Mouse (Mus musculus) neural tube, embryonic 12.5 days (tissue): Measurements from ENCODE around the gene Sacm1l. TPM values are rescaled to one million over a fixed set of nuclear protein-coding genes. Genes with fewer than 3 reads are reported as not detected.

Experiments
- ATAC-seq: fragments of 200-750 bp; cut with Nextera tagmentation; 2 replicates; pipeline ENCODE4 v1.8.0; 2017; ENCODE audit warnings: low read depth, mild to moderate bottlenecking, moderate TSS enrichment, moderate library complexity; ENCODE audit not compliant: low FRiP score
- H3K27ac ChIP-seq: fragments of 300-500 bp; sonication (generic); 2 replicates; pipeline ENCODE4 v1.5.1; 2016
- H3K27me3 ChIP-seq: fragments of 300-500 bp; sonication (generic); replicated peaks from 2 replicates; pipeline ENCODE4 v1.6.1; 2016; ENCODE audit warnings: mild to moderate bottlenecking
- H3K36me3 ChIP-seq: fragments of 300-500 bp; sonication (generic); 2 replicates; pipeline ENCODE4 v1.6.1; 2016; ENCODE audit warnings: mild to moderate bottlenecking
- H3K4me1 ChIP-seq: fragments of 300-500 bp; sonication (generic); 2 replicates; pipeline ENCODE4 v1.6.1; 2016
- H3K4me2 ChIP-seq: fragments of 300-500 bp; sonication (generic); replicated peaks from 2 replicates; pipeline ENCODE4 v1.6.1; 2016; ENCODE audit warnings: mild to moderate bottlenecking
- H3K4me3 ChIP-seq: fragments of 300-500 bp; sonication (generic); 2 replicates; pipeline ENCODE4 v1.5.1; 2016
- H3K9ac ChIP-seq: fragments of 300-500 bp; sonication (generic); 2 replicates; pipeline ENCODE4 v1.6.1; 2016; ENCODE audit warnings: mild to moderate bottlenecking
- H3K9me3 ChIP-seq: fragments of 300-500 bp; sonication (generic); 2 replicates; pipeline ENCODE4 v1.6.1; 2016; ENCODE audit warnings: mild to moderate bottlenecking
- WGBS: fragments of 180-500 bp; shearing (Covaris S2); methylation state at CpG from one replicate; pipeline ENCODE4 v1.1.7; 2016; 5-methylcytosine and 5-hydroxymethylcytosine counted together
- polyA plus RNA-seq: library from polyadenylated mRNA; unstranded; fragments of >200 nt; fragmentation: Nextera tagmentation; extraction: Ambion mirVana; gene quantifications from 2 replicates; pipeline ENCODE4 v1.2.1, GENCODE M21; 2016

The Sacm1l gene
- 48.8 and 49.9 TPM in 2 replicates for polyA plus RNA-seq

DNA sequence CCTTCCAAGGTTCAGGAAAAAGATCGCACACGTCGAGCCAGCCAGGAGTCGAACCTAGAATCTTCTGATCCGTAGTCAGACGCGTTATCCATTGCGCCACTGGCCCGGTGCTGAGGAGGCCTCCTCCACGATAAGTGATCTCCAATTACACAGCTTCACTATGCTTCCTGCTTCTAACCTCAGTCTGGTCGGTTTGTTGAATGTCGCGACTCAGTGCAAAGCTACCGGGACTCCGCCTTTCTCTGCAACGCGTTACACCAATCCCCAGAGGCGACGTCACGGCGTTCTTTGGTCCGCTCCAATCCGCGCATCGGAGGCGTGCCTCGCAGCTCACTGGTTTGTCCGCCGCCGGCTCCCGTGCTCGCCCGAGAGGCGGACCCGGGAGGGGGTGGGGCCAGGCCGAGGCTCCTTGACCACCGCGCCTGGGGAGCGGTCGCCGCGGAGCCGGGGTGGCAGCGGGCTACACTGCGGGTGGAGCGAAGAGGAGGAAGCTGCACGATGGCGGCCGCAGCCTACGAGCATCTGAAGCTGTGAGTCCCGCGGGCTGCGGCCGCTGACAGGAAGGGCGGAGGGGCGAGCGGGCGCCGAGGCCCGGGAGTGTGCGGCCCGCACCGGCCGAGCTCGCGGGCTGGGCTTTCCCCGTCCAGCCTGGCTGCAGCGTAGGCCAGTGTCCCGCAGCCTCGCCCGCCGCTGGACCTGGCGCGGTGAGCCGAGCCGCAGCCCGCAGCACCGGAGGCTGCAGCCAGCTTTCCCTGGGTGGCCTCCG, at the start of gene Sacm1l:
Gene Sacm1l (plus strand): TSS at position 368 of the 766 bp plus-strand sequence.
- Histone ChIP-seq H3K27me3 (no peaks in the 10 kb centered on the region), H3K9me3 (no peaks in the 10 kb centered on the region), H3K27ac (peak within 1 kb of the TSS; percentile 87), H3K36me3 (no peaks in the 10 kb centered on the region), H3K4me2 (peak within 1 kb of the TSS; percentile 67), H3K4me1 (peaks cover 16% of the 10 kb centered on the region), H3K4me3 (peak within 1 kb of the TSS; percentile 96), H3K9ac (peak within 1 kb of the TSS; percentile 91)
- peak; percentile 99 for ATAC-seq
- WGBS, result under 1% methylated on average over 79 of the region's 79 CpGs

DNA sequence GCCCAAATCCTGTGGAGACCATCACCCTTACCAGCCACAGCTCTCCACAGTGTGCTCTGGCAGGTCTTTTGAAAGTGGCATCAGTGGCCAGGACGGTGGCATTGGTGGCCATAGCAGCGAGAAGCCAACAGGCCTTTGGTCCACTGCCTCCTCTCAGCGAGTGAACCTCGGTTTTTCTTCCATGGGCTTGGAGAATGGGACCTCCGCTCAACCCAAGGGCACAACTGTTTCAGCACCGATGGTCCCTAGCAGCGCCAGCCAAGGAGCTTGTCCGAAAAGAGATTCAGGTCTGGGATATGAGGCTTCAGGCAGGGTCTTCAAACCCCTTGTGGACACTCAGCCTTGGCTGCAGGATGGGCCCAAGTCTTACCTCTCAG, 49.7 kb upstream of the Sacm1l start:
- Histone ChIP-seq H3K4me1 (peaks cover 44% of the 10 kb centered on the region), H3K36me3 (peaks cover 3% of the 10 kb centered on the region; the same call in 1 of the 2 replicates), H3K27ac (no peak overlapping the region), H3K9me3 (no peaks in the 10 kb centered on the region), H3K4me2 (peak overlapping the region; percentile 82), H3K27me3 (no peaks in the 10 kb centered on the region), H3K4me3 (peak overlapping the region; percentile 66), H3K9ac (peak overlapping the region; percentile 72; the same call in 1 of the 2 replicates)
- WGBS, result 92% methylated on average over 8 of the region's 8 CpGs
- 0 out of 2 replicates have a peak, but pooled peaks have one; percentile 2 for ATAC-seq

DNA sequence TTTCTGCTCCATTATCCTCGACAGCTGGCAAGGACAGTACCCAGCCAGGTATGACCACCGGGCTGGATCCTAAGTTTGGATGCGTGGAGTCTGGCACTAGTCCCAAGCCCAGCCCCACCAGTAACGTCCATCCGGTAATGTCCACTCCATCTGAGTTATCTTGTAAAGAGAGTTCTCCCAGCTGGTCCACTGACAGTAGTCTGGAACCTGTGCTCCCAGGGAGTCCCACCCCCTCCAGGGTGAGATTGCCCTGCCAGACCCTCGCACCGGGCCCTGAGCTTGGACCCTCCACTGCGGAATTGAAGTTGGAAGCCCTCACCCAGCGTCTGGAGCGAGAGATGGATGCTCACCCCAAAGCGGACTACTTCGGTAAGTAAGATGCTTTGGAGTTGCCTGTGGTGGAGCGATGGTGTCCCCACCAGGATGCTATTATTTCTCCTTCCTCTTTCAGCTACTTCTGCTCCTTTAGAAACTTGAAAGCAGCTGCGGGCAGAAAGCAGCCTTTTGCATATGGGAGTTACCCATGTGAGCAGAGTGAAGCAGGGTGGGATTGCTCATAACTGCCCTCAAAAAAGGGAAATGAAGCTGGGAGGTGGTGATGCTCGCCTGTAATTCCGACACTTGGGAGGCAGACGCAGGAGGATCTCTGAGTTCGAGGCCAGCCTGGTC, 49.2 kb upstream of the Sacm1l start:
- 88% methylated on average over 18 of the region's 18 CpGs for WGBS
- H3K36me3 ChIP-seq, result peaks cover 3% of the 10 kb centered on the region; the same call in 1 of the 2 replicates
- ATAC-seq, result no peak
- peaks cover 44% of the 10 kb centered on the region for H3K4me1 ChIP-seq
- no peaks in the 10 kb centered on the region for H3K9me3 ChIP-seq
- H3K4me2 ChIP-seq, result peak overlapping the region; percentile 82
- H3K4me3 ChIP-seq, result peak overlapping the region; percentile 66
- 0 out of 2 replicates have a peak overlapping the region, but pooled peaks have one; percentile 72 for H3K9ac ChIP-seq
- no peak overlapping the region for H3K27ac ChIP-seq
- H3K27me3 ChIP-seq, result no peaks in the 10 kb centered on the region

DNA sequence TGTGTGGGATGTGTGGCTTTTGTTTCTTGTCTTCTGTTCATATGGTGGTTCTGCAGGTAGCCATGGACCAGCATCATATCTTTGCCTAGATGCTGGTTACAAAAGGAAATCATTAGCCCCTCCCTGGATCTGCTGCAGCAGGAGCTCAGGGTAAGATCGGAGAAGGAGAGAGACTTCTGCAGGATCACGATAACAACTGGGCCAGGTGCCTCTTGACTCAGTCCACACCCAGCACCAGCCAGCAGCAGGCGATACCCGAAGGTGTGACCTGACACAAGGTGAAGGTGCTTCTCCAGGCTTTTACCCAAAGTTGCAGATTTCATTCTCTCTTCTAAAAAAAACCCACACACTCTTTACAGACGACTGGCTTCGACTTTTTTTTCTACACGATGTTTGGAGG, 48.4 kb upstream of the Sacm1l start:
- H3K27ac ChIP-seq, result no peak overlapping the region
- H3K4me2 ChIP-seq, result peak overlapping the region; percentile 82
- H3K4me3 ChIP-seq, result 0 out of 2 replicates have a peak overlapping the region, but pooled peaks have one; percentile 5
- ATAC-seq, result no peak
- H3K9ac ChIP-seq, result no peak overlapping the region
- H3K27me3 ChIP-seq, result no peaks in the 10 kb centered on the region
- peaks cover 3% of the 10 kb centered on the region; the same call in 1 of the 2 replicates for H3K36me3 ChIP-seq
- 80% methylated on average over 7 of the region's 7 CpGs for WGBS
- H3K9me3 ChIP-seq, result no peaks in the 10 kb centered on the region
- H3K4me1 ChIP-seq, result peaks cover 44% of the 10 kb centered on the region

GRCm38 (mm10) chr9:123483598-123483997, 46.0 kb upstream of the Sacm1l start:
- 100% methylated on average over 1 of the region's 1 CpGs for WGBS
- no peak for ATAC-seq

GRCm38 (mm10) chr9:123484830-123485229, 44.7 kb upstream of the Sacm1l start:
- Histone ChIP-seq H3K27ac (no peak overlapping the region), H3K4me3 (no peak overlapping the region), H3K36me3 (peaks cover 3% of the 10 kb centered on the region; the same call in 1 of the 2 replicates), H3K9ac (no peak overlapping the region), H3K9me3 (no peaks in the 10 kb centered on the region), H3K27me3 (no peaks in the 10 kb centered on the region), H3K4me2 (no peak overlapping the region), H3K4me1 (peaks cover 27% of the 10 kb centered on the region)
- ATAC-seq, result no peak
- 88% methylated on average over 3 of the region's 3 CpGs for WGBS

More at GRCm38 (mm10) chr9:123483598-123483997, 46.0 kb upstream of the Sacm1l start:
- peaks cover 3% of the 10 kb centered on the region; the same call in 1 of the 2 replicates for H3K36me3 ChIP-seq
- no peaks in the 10 kb centered on the region for H3K9me3 ChIP-seq
- H3K4me3 ChIP-seq, result no peak overlapping the region
- peaks cover 38% of the 10 kb centered on the region for H3K4me1 ChIP-seq
- no peak overlapping the region for H3K9ac ChIP-seq
- H3K27me3 ChIP-seq, result no peaks in the 10 kb centered on the region
- H3K27ac ChIP-seq, result no peak overlapping the region
- H3K4me2 ChIP-seq, result no peak overlapping the region

- Histone ChIP-seq H3K4me1 (peaks cover 21% of the 10 kb centered on the region), H3K27me3 (no peaks in the 10 kb centered on the region), H3K4me3 (no peak overlapping the region), H3K36me3 (peaks cover 3% of the 10 kb centered on the region; the same call in 1 of the 2 replicates), H3K9me3 (no peaks in the 10 kb centered on the region), H3K9ac (no peak overlapping the region), H3K27ac (no peak overlapping the region), H3K4me2 (no peak overlapping the region)
- 92% methylated on average over 4 of the region's 4 CpGs for WGBS
- no peak for ATAC-seq
Observed at GRCm38 (mm10) chr9:123485561-123485960, 44.0 kb upstream of the Sacm1l start.

GRCm38 (mm10) chr9:123486635-123487034, 42.9 kb upstream of the Sacm1l start:
- WGBS, result 81% methylated on average over 3 of the region's 3 CpGs
- Histone ChIP-seq H3K36me3 (peaks cover 3% of the 10 kb centered on the region; the same call in 1 of the 2 replicates), H3K9ac (no peak overlapping the region), H3K27me3 (no peaks in the 10 kb centered on the region), H3K4me2 (no peak overlapping the region), H3K4me3 (no peak overlapping the region), H3K4me1 (peaks cover 11% of the 10 kb centered on the region), H3K27ac (no peak overlapping the region), H3K9me3 (no peaks in the 10 kb centered on the region)
- ATAC-seq, result no peak

DNA sequence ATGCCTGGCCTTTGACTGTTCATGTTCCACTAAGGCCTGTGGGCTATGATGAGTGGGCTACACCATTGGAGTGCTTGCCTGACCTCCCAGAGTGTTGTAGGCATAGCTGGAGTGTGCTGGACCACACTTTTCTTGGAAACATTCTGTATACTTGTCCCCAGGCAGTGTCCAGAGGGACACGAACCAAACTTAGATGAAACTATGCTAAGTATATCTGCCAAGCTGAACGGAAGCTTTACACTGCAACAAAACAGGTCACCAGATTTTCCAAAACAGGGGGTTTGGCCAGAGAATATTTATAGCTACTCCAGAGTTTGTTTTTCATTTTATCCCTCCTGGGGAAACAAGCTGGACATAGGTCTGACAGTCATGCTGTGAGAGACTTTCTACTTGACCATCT, 40.5 kb upstream of the Sacm1l start:
- Histone ChIP-seq H3K9me3 (no peaks in the 10 kb centered on the region), H3K9ac (no peak overlapping the region), H3K4me1 (peaks cover 11% of the 10 kb centered on the region; the same call in 1 of the 2 replicates), H3K27ac (no peak overlapping the region), H3K27me3 (no peaks in the 10 kb centered on the region), H3K36me3 (peaks cover 3% of the 10 kb centered on the region; the same call in 1 of the 2 replicates), H3K4me2 (no peak overlapping the region), H3K4me3 (no peak overlapping the region)
- whole genome bisulfite sequencing, result 83% methylated on average over 2 of the region's 2 CpGs
- no peak for ATAC-seq

DNA sequence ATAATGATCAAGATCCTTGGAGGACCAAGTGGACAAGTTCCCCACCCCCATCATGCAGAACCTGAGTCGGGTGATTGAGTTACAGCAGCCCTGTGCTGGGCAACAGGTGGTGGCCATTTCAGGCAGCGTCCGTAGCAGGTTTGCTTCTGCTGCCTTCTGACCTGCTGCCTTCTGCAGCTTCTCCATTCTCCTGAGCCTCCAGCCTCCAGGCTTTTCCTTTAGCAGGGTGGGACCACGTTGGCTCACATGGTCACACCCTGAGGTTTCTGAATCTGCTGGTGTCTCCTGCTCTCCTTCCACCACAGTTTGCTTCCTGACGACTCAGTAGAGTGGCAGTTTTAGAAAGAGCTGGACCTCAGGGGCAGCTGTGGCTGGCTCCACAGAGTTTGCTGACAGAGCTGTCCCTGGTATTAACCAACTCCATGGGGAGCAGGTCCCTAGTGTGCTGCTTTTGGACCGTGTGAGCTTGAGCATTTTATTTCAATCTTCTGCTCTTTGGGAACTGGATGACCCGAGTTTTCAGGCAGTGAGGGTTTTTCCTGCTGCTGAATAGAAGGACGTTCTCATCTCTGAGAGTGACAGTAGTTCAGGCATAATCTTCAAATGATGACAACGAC, 39.7 kb upstream of the Sacm1l start:
- no peak overlapping the region for H3K9ac ChIP-seq
- H3K4me3 ChIP-seq, result no peak overlapping the region
- no peaks in the 10 kb centered on the region; the same call in 1 of the 2 replicates for H3K36me3 ChIP-seq
- H3K4me2 ChIP-seq, result no peak overlapping the region
- peaks cover 11% of the 10 kb centered on the region; the same call in 1 of the 2 replicates for H3K4me1 ChIP-seq
- 76% methylated on average over 9 of the region's 9 CpGs for WGBS
- no peaks in the 10 kb centered on the region for H3K9me3 ChIP-seq
- H3K27ac ChIP-seq, result no peak overlapping the region
- no peaks in the 10 kb centered on the region for H3K27me3 ChIP-seq
- ATAC-seq, result no peak

DNA sequence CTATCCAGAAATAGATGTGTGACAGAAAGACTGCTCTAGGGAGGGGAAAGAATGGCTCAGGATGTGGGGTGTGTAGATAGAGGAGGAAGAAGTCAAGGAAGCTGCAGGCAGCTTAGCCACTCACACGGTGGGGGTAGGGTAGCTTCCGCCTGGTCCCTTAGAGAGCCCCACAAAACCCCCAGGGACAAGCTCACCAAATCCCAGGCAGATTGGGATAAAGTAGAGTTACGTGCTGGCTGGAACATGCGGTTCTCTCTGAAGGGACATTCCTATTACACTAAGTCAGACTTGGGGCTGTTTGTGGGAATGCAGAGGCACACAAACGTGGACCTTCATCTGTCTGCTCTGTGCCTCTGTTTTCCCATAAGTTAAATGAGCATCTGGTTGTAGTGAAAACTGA, 38.6 kb upstream of the Sacm1l start:
- Histone ChIP-seq H3K9me3 (no peaks in the 10 kb centered on the region), H3K36me3 (no peaks in the 10 kb centered on the region; the same call in 1 of the 2 replicates), H3K4me2 (no peak overlapping the region), H3K9ac (no peak overlapping the region), H3K27me3 (no peaks in the 10 kb centered on the region), H3K4me3 (no peak overlapping the region), H3K4me1 (peaks cover 11% of the 10 kb centered on the region; the same call in 1 of the 2 replicates), H3K27ac (no peak overlapping the region)
- 81% methylated on average over 5 of the region's 5 CpGs for WGBS
- ATAC-seq, result no peak
